Mouse (Mus musculus): ENCODE data around the gene Fam177a. TPM values are rescaled to one million over a fixed set of nuclear protein-coding genes. Genes with fewer than 3 reads are reported as not detected.

Fam177a gene
- total RNA-seq, 2 experiments from 2014 or later: 15.8 to 18.9 TPM

Other genes with a start within 250 kb of the Fam177a start
- not detected for gene Gm20403, start 137.9 kb upstream of the Fam177a start, total RNA-seq (2021)
- 1 to 10 TPM; 5.1 to 7.0 TPM for gene Baz1a, start 110.1 kb upstream of the Fam177a start, total RNA-seq (2021)
- 10 to 100 TPM; 10.2 to 12.5 TPM for gene 2700097O09Rik, start 44.4 kb upstream of the Fam177a start, total RNA-seq (2021)
- gene Srp54a, start 44.2 kb upstream of the Fam177a start, total RNA-seq (2021): 10 to 100 TPM; 78.8 to 99.0 TPM
- 10 to 100 TPM; 49.4 to 60.9 TPM for gene Srp54b, start 30.6 kb downstream of the Fam177a start, total RNA-seq (2021)
- not detected for gene 1700047I17Rik2, start 75.1 kb downstream of the Fam177a start, total RNA-seq (2021)
- 10 to 100 TPM; 31.4 to 36.8 TPM for gene Srp54c, start 105.7 kb downstream of the Fam177a start, total RNA-seq (2021)
- gene 1110008L16Rik, start 175.1 kb downstream of the Fam177a start, total RNA-seq (2021): 10 to 100 TPM in 1 of 2 experiments, 1 to 10 TPM in 1; 8.4 to 10.3 TPM
- gene Ppp2r3c, start 178.5 kb downstream of the Fam177a start, total RNA-seq (2021): 10 to 100 TPM; 12.9 to 13.0 TPM